Mouse (Mus musculus) bone marrow, adult 2 months (tissue): ENCODE data around the gene Vmn2r21. TPM values are rescaled to one million over a fixed set of nuclear protein-coding genes. Genes with fewer than 3 reads are reported as not detected.
"Not testable (repeated sequence)": the region's sequence is repeated elsewhere in the genome, so short reads cannot be mapped to it uniquely, and the experiment has no call there.

Experiments
- H3K27ac ChIP-seq: fragments of 200-500 bp; 2 replicates; pipeline ENCODE4 v1.5.1; 2012; ENCODE audit warnings: low read depth, mild to moderate bottlenecking, control low read depth, inconsistent platforms, low read length; ENCODE audit not compliant: control insufficient read depth, poor library complexity, insufficient read depth
- H3K4me1 ChIP-seq: fragments of 200-500 bp; 2 replicates; pipeline ENCODE4 v1.6.1; 2011; ENCODE audit warnings: low read length; ENCODE audit not compliant: control insufficient read depth, insufficient read depth
- H3K4me3 ChIP-seq: fragments of 200-500 bp; replicated peaks from 2 replicates; pipeline ENCODE3; 2011; ENCODE audit warnings: mild to moderate bottlenecking, low read depth, low read length, control low read depth; ENCODE audit not compliant: control insufficient read depth
- WGBS: fragments of 180-500 bp; shearing (Covaris S2); methylation state at CpG from one replicate; pipeline ENCODE4 v1.1.7; 2018; 5-methylcytosine and 5-hydroxymethylcytosine counted together
- polyA plus RNA-seq: library from polyadenylated mRNA; stranded (reverse); fragments of >200 nt; gene quantifications from 2 replicates; pipeline ENCODE4 v1.2.4, GENCODE M21; 2011; ENCODE audit warnings: low replicate concordance; ENCODE audit not compliant: missing spikeins, insufficient read depth, insufficient read length

Vmn2r21 gene
- not detected in 2 replicates for polyA plus RNA-seq

GRCm38 (mm10) chr6:123533306-123533705 is at the start of gene Vmn2r21:
TSS of gene Vmn2r21 (minus strand) at chr6:123533406.
- no CpG with 5 or more reads among the region's 4 CpGs for WGBS
- H3K4me3 ChIP-seq, H3K27ac ChIP-seq, H3K4me1 ChIP-seq: not testable (repeated sequence)

GRCm38 (mm10) chr6:123574698-123575097 is 41.5 kb upstream of the Vmn2r21 start:
- no CpG with 5 or more reads among the region's 2 CpGs for WGBS
- H3K4me3 ChIP-seq = not testable (repeated sequence)

GRCm38 (mm10) chr6:123539755-123540154 is 6.5 kb upstream of the Vmn2r21 start:
- WGBS = no CpG with 5 or more reads among the region's 1 CpGs
- H3K4me1 ChIP-seq, H3K27ac ChIP-seq, H3K4me3 ChIP-seq: not testable (repeated sequence)

More at GRCm38 (mm10) chr6:123574698-123575097, 41.5 kb upstream of the Vmn2r21 start:
- H3K27ac ChIP-seq, H3K4me1 ChIP-seq: not testable (repeated sequence)

GRCm38 (mm10) chr6:123522263-123523011 is 10.8 kb downstream of the Vmn2r21 start:
- not testable (repeated sequence) for H3K4me1 ChIP-seq, H3K4me3 ChIP-seq, H3K27ac ChIP-seq
- WGBS = no CpG with 5 or more reads among the region's 8 CpGs

- not testable (repeated sequence) for H3K27ac ChIP-seq, H3K4me3 ChIP-seq, H3K4me1 ChIP-seq
- no CpG with 5 or more reads among the region's 5 CpGs for WGBS
Measured at GRCm38 (mm10) chr6:123473045-123473444, 60.2 kb downstream of the Vmn2r21 start.

- not testable (repeated sequence) for H3K4me1 ChIP-seq, H3K4me3 ChIP-seq, H3K27ac ChIP-seq
- no CpG with 5 or more reads among the region's 2 CpGs for WGBS
Measured at GRCm38 (mm10) chr6:123472458-123472987, 60.7 kb downstream of the Vmn2r21 start.

GRCm38 (mm10) chr6:123468651-123469050 is 64.6 kb downstream of the Vmn2r21 start:
- H3K27ac ChIP-seq, H3K4me3 ChIP-seq, H3K4me1 ChIP-seq: not testable (repeated sequence)
- WGBS = no CpG with 5 or more reads among the region's 1 CpGs

Other genes with a start within 250 kb of the Vmn2r21 start
- 3.2 and 12.4 TPM in 2 replicates for gene Clec4e, start 243.5 kb downstream of the Vmn2r21 start, polyA plus RNA-seq
- not detected in 2 replicates for gene Vmn2r19, start 225.1 kb downstream of the Vmn2r21 start, polyA plus RNA-seq
- gene Vmn2r20, start 115.3 kb downstream of the Vmn2r21 start, polyA plus RNA-seq = not detected in 2 replicates
- not detected in 2 replicates for gene Vmn2r22, start 117.3 kb upstream of the Vmn2r21 start, polyA plus RNA-seq
- not detected in 2 replicates for gene Vmn2r23, start 169.3 kb upstream of the Vmn2r21 start, polyA plus RNA-seq
- gene Vmn2r24, start 245.5 kb upstream of the Vmn2r21 start, polyA plus RNA-seq = not detected in 2 replicates